Mouse (Mus musculus): Measurements from ENCODE around the gene Gps2.

- TF ChIP-seq CTCF (IDR thresholded peaks at IDR 0.05; ENCODE audit: borderline replicate concordance, extremely low read depth, insufficient read depth, insufficient read length), result no peak
- no peak for TF ChIP-seq POLR2A (IDR thresholded peaks at IDR 0.05; ENCODE audit: borderline replicate concordance, extremely low read depth, insufficient read depth, insufficient read length, poor library complexity, severe bottlenecking)
These were observed 23.1 kb downstream of the Gps2 start for GRCm38 (mm10) chr11:69936714-69937347.
